Mouse (Mus musculus) erythroid progenitor cell, adult 5-6 weeks (primary cell): ENCODE results near the gene Mydgf. TPM values are rescaled to one million over a fixed set of nuclear protein-coding genes. Genes with fewer than 3 reads are reported as not detected.

Experiments
- total RNA-seq, 2 experiments: library from RNA; stranded (forward) in 1 of 2; stranded (reverse) in 1 of 2; fragments of 150-400 nt in 1 of 2; fragments of 186-747, 209-891 nt in 1 of 2; gene quantifications; 2 replicates each; pipeline versions ENCODE4 v1.2.3 to v1.2.4; 2015 to 2017; ENCODE audit warnings: low replicate concordance in 2 of 2

Gene Mydgf
- total RNA-seq, 2 experiments from 2014 or later: 5.6 to 9.6 TPM

Other genes starting within 250 kb of the Mydgf start
- gene Zfp119b, start 234.4 kb downstream of the Mydgf start, total RNA-seq (2015; ENCODE audit: low replicate concordance): 1.4 TPM in 1 of 2 replicates, not detected in the other
- gene Zfp119b, start 234.4 kb downstream of the Mydgf start, total RNA-seq (2017; ENCODE audit: low replicate concordance): 1.2 and 6.4 TPM in 2 replicates
- gene Ebi3, start 231.3 kb downstream of the Mydgf start, total RNA-seq (2015; ENCODE audit: low replicate concordance): 5.4 and 6.8 TPM in 2 replicates
- 4.0 and 16.4 TPM in 2 replicates for gene Ebi3, start 231.3 kb downstream of the Mydgf start, total RNA-seq (2017; ENCODE audit: low replicate concordance)
- gene Yju2, start 224.8 kb downstream of the Mydgf start, total RNA-seq (2015; ENCODE audit: low replicate concordance): 3.8 and 5.4 TPM in 2 replicates
- 1.7 and 5.4 TPM in 2 replicates for gene Yju2, start 224.8 kb downstream of the Mydgf start, total RNA-seq (2017; ENCODE audit: low replicate concordance)
- gene Shd, start 213.5 kb downstream of the Mydgf start, total RNA-seq (2015; ENCODE audit: low replicate concordance): not detected in 2 replicates
- not detected in 2 replicates for gene Shd, start 213.5 kb downstream of the Mydgf start, total RNA-seq (2017; ENCODE audit: low replicate concordance)
- not detected in 2 replicates for gene Fsd1, start 197.4 kb downstream of the Mydgf start, total RNA-seq (2015; ENCODE audit: low replicate concordance)
- not detected in 2 replicates for gene Fsd1, start 197.4 kb downstream of the Mydgf start, total RNA-seq (2017; ENCODE audit: low replicate concordance)
- not detected in 2 replicates for gene Stap2, start 178.3 kb downstream of the Mydgf start, total RNA-seq (2015; ENCODE audit: low replicate concordance)
- gene Stap2, start 178.3 kb downstream of the Mydgf start, total RNA-seq (2017; ENCODE audit: low replicate concordance): 0.98 TPM in 1 of 2 replicates, not detected in the other
- 4.0 and 6.7 TPM in 2 replicates for gene Mpnd, start 178.2 kb downstream of the Mydgf start, total RNA-seq (2015; ENCODE audit: low replicate concordance)
- gene Mpnd, start 178.2 kb downstream of the Mydgf start, total RNA-seq (2017; ENCODE audit: low replicate concordance): 2.3 and 35.3 TPM in 2 replicates
- gene Sh3gl1, start 147.3 kb downstream of the Mydgf start, total RNA-seq (2015; ENCODE audit: low replicate concordance): 14.4 and 14.7 TPM in 2 replicates
- 27.6 and 28.1 TPM in 2 replicates for gene Sh3gl1, start 147.3 kb downstream of the Mydgf start, total RNA-seq (2017; ENCODE audit: low replicate concordance)
- gene Chaf1a, start 143.5 kb downstream of the Mydgf start, total RNA-seq (2015; ENCODE audit: low replicate concordance): 26.4 and 28.1 TPM in 2 replicates
- 32.6 and 39.0 TPM in 2 replicates for gene Chaf1a, start 143.5 kb downstream of the Mydgf start, total RNA-seq (2017; ENCODE audit: low replicate concordance)
- 4.7 and 8.4 TPM in 2 replicates for gene Ubxn6, start 108.9 kb downstream of the Mydgf start, total RNA-seq (2015; ENCODE audit: low replicate concordance)
- gene Ubxn6, start 108.9 kb downstream of the Mydgf start, total RNA-seq (2017; ENCODE audit: low replicate concordance): 1.9 and 5.6 TPM in 2 replicates
- gene Hdgfl2, start 104.3 kb downstream of the Mydgf start, total RNA-seq (2015; ENCODE audit: low replicate concordance): 36.5 and 71.4 TPM in 2 replicates
- 125 and 144 TPM in 2 replicates for gene Hdgfl2, start 104.3 kb downstream of the Mydgf start, total RNA-seq (2017; ENCODE audit: low replicate concordance)
- not detected in 2 replicates for gene Plin4, start 74.1 kb downstream of the Mydgf start, total RNA-seq (2015; ENCODE audit: low replicate concordance)
- not detected in 2 replicates for gene Plin4, start 74.1 kb downstream of the Mydgf start, total RNA-seq (2017; ENCODE audit: low replicate concordance)
- not detected in 2 replicates for gene Plin5, start 66.3 kb downstream of the Mydgf start, total RNA-seq (2015; ENCODE audit: low replicate concordance)
- gene Plin5, start 66.3 kb downstream of the Mydgf start, total RNA-seq (2017; ENCODE audit: low replicate concordance): not detected in 2 replicates
- gene Lrg1, start 61.9 kb downstream of the Mydgf start, total RNA-seq (2015; ENCODE audit: low replicate concordance): 1.7 and 8.6 TPM in 2 replicates
- 3.9 and 6.9 TPM in 2 replicates for gene Lrg1, start 61.9 kb downstream of the Mydgf start, total RNA-seq (2017; ENCODE audit: low replicate concordance)
- 1.4 TPM in 1 of 2 replicates, not detected in the other for gene Sema6b, start 43.6 kb downstream of the Mydgf start, total RNA-seq (2015; ENCODE audit: low replicate concordance)
- gene Sema6b, start 43.6 kb downstream of the Mydgf start, total RNA-seq (2017; ENCODE audit: low replicate concordance): 0.83 TPM in 1 of 2 replicates, not detected in the other
- gene Tnfaip8l1, start 21.4 kb downstream of the Mydgf start, total RNA-seq (2015; ENCODE audit: low replicate concordance): 1.3 and 1.4 TPM in 2 replicates
- 0.26 and 1.6 TPM in 2 replicates for gene Tnfaip8l1, start 21.4 kb downstream of the Mydgf start, total RNA-seq (2017; ENCODE audit: low replicate concordance)
- 5.8 and 11.7 TPM in 2 replicates for gene Dpp9, start 35.0 kb upstream of the Mydgf start, total RNA-seq (2015; ENCODE audit: low replicate concordance)
- gene Dpp9, start 35.0 kb upstream of the Mydgf start, total RNA-seq (2017; ENCODE audit: low replicate concordance): 6.5 and 8.9 TPM in 2 replicates
- 7.2 and 8.4 TPM in 2 replicates for gene Fem1a, start 72.9 kb upstream of the Mydgf start, total RNA-seq (2015; ENCODE audit: low replicate concordance)
- gene Fem1a, start 72.9 kb upstream of the Mydgf start, total RNA-seq (2017; ENCODE audit: low replicate concordance): 5.7 and 7.6 TPM in 2 replicates
- gene Ticam1, start 92.9 kb upstream of the Mydgf start, total RNA-seq (2015; ENCODE audit: low replicate concordance): 4.0 and 4.6 TPM in 2 replicates
- 1.4 and 2.6 TPM in 2 replicates for gene Ticam1, start 92.9 kb upstream of the Mydgf start, total RNA-seq (2017; ENCODE audit: low replicate concordance)
- gene Plin3, start 109.0 kb upstream of the Mydgf start, total RNA-seq (2015; ENCODE audit: low replicate concordance): 2.2 and 2.5 TPM in 2 replicates
- gene Plin3, start 109.0 kb upstream of the Mydgf start, total RNA-seq (2017; ENCODE audit: low replicate concordance): 5.6 and 6.7 TPM in 2 replicates
- gene Arrdc5, start 116.4 kb upstream of the Mydgf start, total RNA-seq (2015; ENCODE audit: low replicate concordance): not detected in 2 replicates
- gene Arrdc5, start 116.4 kb upstream of the Mydgf start, total RNA-seq (2017; ENCODE audit: low replicate concordance): not detected in 2 replicates
- 86.9 and 122 TPM in 2 replicates for gene Uhrf1, start 119.4 kb upstream of the Mydgf start, total RNA-seq (2015; ENCODE audit: low replicate concordance)
- 178 and 179 TPM in 2 replicates for gene Uhrf1, start 119.4 kb upstream of the Mydgf start, total RNA-seq (2017; ENCODE audit: low replicate concordance)
- 3.4 and 18.0 TPM in 2 replicates for gene Kdm4b, start 142.1 kb upstream of the Mydgf start, total RNA-seq (2015; ENCODE audit: low replicate concordance)
- gene Kdm4b, start 142.1 kb upstream of the Mydgf start, total RNA-seq (2017; ENCODE audit: low replicate concordance): 3.4 and 8.5 TPM in 2 replicates